Mouse (Mus musculus): ENCODE data around the gene Rbfox3. TPM values are rescaled to one million over a fixed set of nuclear protein-coding genes. Genes with fewer than 3 reads are reported as not detected.

The Rbfox3 gene
- polyA plus RNA-seq, 1 experiment, result not detected

GRCm38 (mm10) chr11:118609236-118610000, 302.0 kb downstream of the Rbfox3 start:
- Histone ChIP-seq H3K27ac (ENCODE audit: control insufficient read depth, insufficient read depth, low read depth, low read length, poor library complexity) (no peak overlapping the region), H3K4me1 (ENCODE audit: control insufficient read depth, insufficient read depth, low read length) (no peaks in the 10 kb centered on the region), H3K4me3 (replicated peaks; ENCODE audit: control insufficient read depth, low read depth, low read length) (no peak overlapping the region)
- TF ChIP-seq POLR2A (IDR thresholded peaks at IDR 0.05; ENCODE audit: borderline replicate concordance, control insufficient read depth, low read depth, low read length) (no peak), CTCF (IDR thresholded peaks at IDR 0.05; ENCODE audit: control insufficient read depth, insufficient read depth, low read length) (no peak)
- 7% methylated on average over 17 of the region's 17 CpGs for WGBS

- Histone ChIP-seq H3K4me3 (replicated peaks; ENCODE audit: control insufficient read depth, low read depth, low read length) (no peak overlapping the region), H3K4me1 (ENCODE audit: control insufficient read depth, insufficient read depth, low read length) (no peaks in the 10 kb centered on the region), H3K27ac (ENCODE audit: control insufficient read depth, insufficient read depth, low read depth, low read length, poor library complexity) (no peak overlapping the region)
- TF ChIP-seq POLR2A (IDR thresholded peaks at IDR 0.05; ENCODE audit: borderline replicate concordance, control insufficient read depth, low read depth, low read length), result no peak
- no peak for TF ChIP-seq CTCF (IDR thresholded peaks at IDR 0.05; ENCODE audit: control insufficient read depth, insufficient read depth, low read length)
- WGBS, result 50% methylated on average over 8 of the region's 8 CpGs
Measured at GRCm38 (mm10) chr11:118607927-118608326, 303.5 kb downstream of the Rbfox3 start.

GRCm38 (mm10) chr11:118605570-118605969, 305.8 kb downstream of the Rbfox3 start:
- H3K4me3 ChIP-seq (replicated peaks; ENCODE audit: control insufficient read depth, low read depth, low read length), result no peak overlapping the region
- no peaks in the 10 kb centered on the region for H3K4me1 ChIP-seq (ENCODE audit: control insufficient read depth, insufficient read depth, low read length)
- no peak for TF ChIP-seq CTCF (IDR thresholded peaks at IDR 0.05; ENCODE audit: control insufficient read depth, insufficient read depth, low read length)
- no peak for TF ChIP-seq POLR2A (IDR thresholded peaks at IDR 0.05; ENCODE audit: borderline replicate concordance, control insufficient read depth, low read depth, low read length)
- no peak overlapping the region for H3K27ac ChIP-seq (ENCODE audit: control insufficient read depth, insufficient read depth, low read depth, low read length, poor library complexity)
- WGBS, result 77% methylated on average over 2 of the region's 2 CpGs

GRCm38 (mm10) chr11:118604206-118604605, 307.2 kb downstream of the Rbfox3 start:
- Histone ChIP-seq H3K4me3 (replicated peaks; ENCODE audit: control insufficient read depth, low read depth, low read length) (no peak overlapping the region), H3K4me1 (ENCODE audit: control insufficient read depth, insufficient read depth, low read length) (no peaks in the 10 kb centered on the region), H3K27ac (ENCODE audit: control insufficient read depth, insufficient read depth, low read depth, low read length, poor library complexity) (no peak overlapping the region)
- TF ChIP-seq CTCF (IDR thresholded peaks at IDR 0.05; ENCODE audit: control insufficient read depth, insufficient read depth, low read length) (no peak), POLR2A (IDR thresholded peaks at IDR 0.05; ENCODE audit: borderline replicate concordance, control insufficient read depth, low read depth, low read length) (no peak)
- WGBS, result 49% methylated on average over 6 of the region's 6 CpGs

- 7% methylated on average over 10 of the region's 10 CpGs for WGBS
Measured at GRCm38 (mm10) chr11:118603126-118603525, 308.3 kb downstream of the Rbfox3 start.

GRCm38 (mm10) chr11:118601484-118601883, 309.9 kb downstream of the Rbfox3 start:
- no peak overlapping the region for H3K4me3 ChIP-seq (replicated peaks; ENCODE audit: control insufficient read depth, low read depth, low read length)
- TF ChIP-seq CTCF (IDR thresholded peaks at IDR 0.05; ENCODE audit: control insufficient read depth, insufficient read depth, low read length) (no peak), POLR2A (IDR thresholded peaks at IDR 0.05; ENCODE audit: borderline replicate concordance, control insufficient read depth, low read depth, low read length) (no peak)
- H3K4me1 ChIP-seq (ENCODE audit: control insufficient read depth, insufficient read depth, low read length), result no peaks in the 10 kb centered on the region
- no peak overlapping the region; the same call in 1 of the 2 replicates for H3K27ac ChIP-seq (ENCODE audit: control insufficient read depth, insufficient read depth, low read depth, low read length, poor library complexity)
- 59% methylated on average over 9 of the region's 9 CpGs for WGBS

More at GRCm38 (mm10) chr11:118603126-118603525, 308.3 kb downstream of the Rbfox3 start:
- Histone ChIP-seq H3K4me3 (replicated peaks; ENCODE audit: control insufficient read depth, low read depth, low read length) (no peak overlapping the region), H3K4me1 (ENCODE audit: control insufficient read depth, insufficient read depth, low read length) (no peaks in the 10 kb centered on the region), H3K27ac (ENCODE audit: control insufficient read depth, insufficient read depth, low read depth, low read length, poor library complexity) (no peak overlapping the region)
- TF ChIP-seq POLR2A (IDR thresholded peaks at IDR 0.05; ENCODE audit: borderline replicate concordance, control insufficient read depth, low read depth, low read length) (no peak), CTCF (IDR thresholded peaks at IDR 0.05; ENCODE audit: control insufficient read depth, insufficient read depth, low read length) (no peak)

- 3% methylated on average over 9 of the region's 9 CpGs for WGBS
- Histone ChIP-seq H3K27ac (ENCODE audit: control insufficient read depth, insufficient read depth, low read depth, low read length, poor library complexity) (no peak overlapping the region), H3K4me3 (replicated peaks; ENCODE audit: control insufficient read depth, low read depth, low read length) (no peak overlapping the region), H3K4me1 (ENCODE audit: control insufficient read depth, insufficient read depth, low read length) (no peaks in the 10 kb centered on the region)
- TF ChIP-seq CTCF (IDR thresholded peaks at IDR 0.05; ENCODE audit: control insufficient read depth, insufficient read depth, low read length) (no peak), POLR2A (IDR thresholded peaks at IDR 0.05; ENCODE audit: borderline replicate concordance, control insufficient read depth, low read depth, low read length) (no peak)
Measured at GRCm38 (mm10) chr11:118600168-118600567, 311.2 kb downstream of the Rbfox3 start.

- TF ChIP-seq POLR2A (IDR thresholded peaks at IDR 0.05; ENCODE audit: borderline replicate concordance, control insufficient read depth, low read depth, low read length), result no peak
- no peak for TF ChIP-seq CTCF (IDR thresholded peaks at IDR 0.05; ENCODE audit: control insufficient read depth, insufficient read depth, low read length)
- H3K27ac ChIP-seq (ENCODE audit: control insufficient read depth, insufficient read depth, low read depth, low read length, poor library complexity), result no peak overlapping the region
- no peaks in the 10 kb centered on the region for H3K4me1 ChIP-seq (ENCODE audit: control insufficient read depth, insufficient read depth, low read length)
- H3K4me3 ChIP-seq (replicated peaks; ENCODE audit: control insufficient read depth, low read depth, low read length), result no peak overlapping the region
- 53% methylated on average over 5 of the region's 5 CpGs for WGBS
Measured at GRCm38 (mm10) chr11:118598726-118599125, 312.7 kb downstream of the Rbfox3 start.
